Mouse (Mus musculus): ENCODE data around the gene Adamts4.

DNA sequence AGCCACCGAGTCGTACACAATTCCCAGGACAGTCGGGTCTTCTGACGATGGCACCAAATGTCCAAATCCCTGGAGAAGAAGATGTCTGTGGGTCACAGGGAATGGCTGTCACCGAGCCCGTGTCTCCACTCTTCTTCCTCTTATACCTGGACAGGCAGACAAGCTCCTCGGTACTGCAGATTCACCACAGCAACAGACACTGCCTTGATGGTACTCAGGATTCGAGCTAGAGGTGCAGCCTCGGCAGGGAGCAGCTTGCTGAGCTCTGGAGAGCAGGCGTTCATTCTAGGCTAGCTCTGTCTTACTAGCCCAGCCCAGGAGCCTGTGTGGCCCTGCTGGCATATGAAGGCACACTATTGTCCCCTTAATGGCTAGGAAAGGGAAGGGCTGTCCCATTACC lies 27.5 kb downstream of the Adamts4 start:
- no peak for TF ChIP-seq CTCF (IDR thresholded peaks at IDR 0.05; ENCODE audit: borderline replicate concordance, insufficient read depth, low read depth, low read length)
- TF ChIP-seq POLR2A (IDR thresholded peaks at IDR 0.05; ENCODE audit: borderline replicate concordance, insufficient read depth, low read length) = no peak

All from cerebellum, adult 2 months (tissue).